Mouse (Mus musculus) thymus, postnatal 14 days (tissue): Measurements from ENCODE around the gene Fgf14.
"Not testable (repeated sequence)": the region's sequence is repeated elsewhere in the genome, so short reads cannot be mapped to it uniquely, and the experiment has no call there.

Experiments
- DNase-seq: peaks from one replicate; pipeline ENCODE4 v3.0.0; 2021

The Fgf14 gene

DNA sequence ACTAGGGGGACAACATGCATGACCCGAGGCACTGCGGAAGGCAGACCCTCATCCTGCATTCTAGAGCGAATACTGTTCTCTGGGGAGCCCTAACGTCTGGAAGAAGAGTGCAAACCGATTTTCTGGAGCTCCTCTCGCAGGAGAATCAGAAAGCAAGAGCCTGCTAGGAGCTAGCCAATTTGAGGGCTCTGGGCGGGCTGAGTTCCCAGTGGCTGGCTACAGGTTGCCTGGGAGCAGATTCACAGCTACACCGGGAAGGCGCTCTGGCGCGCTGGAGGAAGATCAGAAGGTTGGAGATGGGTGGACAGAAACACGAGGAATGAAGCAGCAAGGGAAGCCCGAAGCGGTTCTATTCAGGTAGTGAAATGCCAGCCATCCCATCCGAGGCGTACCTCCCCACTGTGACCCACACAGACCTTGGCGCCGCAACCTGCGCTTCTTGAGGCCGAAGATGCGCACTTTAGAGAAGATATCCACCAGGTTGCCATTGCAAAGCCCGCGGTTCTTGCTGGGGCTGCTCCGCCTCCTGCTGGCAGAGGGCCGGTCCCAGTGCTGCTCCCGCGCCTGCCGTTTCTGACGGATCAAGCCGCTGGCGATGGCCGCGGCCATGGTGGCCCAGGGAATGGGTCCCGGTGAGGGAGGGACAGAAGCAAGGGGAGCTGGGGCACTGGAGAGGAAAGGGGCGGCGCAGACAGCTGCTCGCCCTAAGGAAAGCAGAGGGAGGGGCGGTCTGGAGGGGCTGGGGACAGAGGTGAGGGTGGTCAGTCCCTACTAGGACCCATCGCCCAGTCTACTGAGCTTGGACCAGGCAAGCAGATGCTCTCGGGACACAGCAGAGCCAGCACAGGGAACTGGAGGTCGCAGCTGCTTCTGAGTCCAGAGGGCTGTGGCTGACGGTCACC, 484.8 kb downstream of the Fgf14 start:
- DNase-seq = peak; percentile 3

DNA sequence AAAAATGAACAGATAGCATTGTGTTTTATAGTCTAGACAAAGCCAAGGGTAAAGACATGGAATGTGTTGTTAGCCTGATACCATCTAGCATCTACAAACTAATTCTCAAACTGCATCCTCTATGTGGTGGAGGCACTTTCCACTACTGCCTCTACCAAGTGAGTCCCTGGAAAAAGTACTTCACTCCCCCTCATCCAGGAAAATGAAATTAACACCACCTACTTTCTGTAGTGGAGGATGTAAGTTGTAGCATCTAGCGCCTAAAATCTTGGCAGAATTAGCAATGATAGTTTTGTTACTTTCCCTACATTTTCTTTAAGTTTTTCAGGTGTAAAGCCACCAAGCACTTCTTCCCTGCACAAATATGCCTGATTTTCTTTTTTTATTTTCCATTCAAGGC, 496.7 kb downstream of the Fgf14 start:
- no peak for DNase-seq

DNA sequence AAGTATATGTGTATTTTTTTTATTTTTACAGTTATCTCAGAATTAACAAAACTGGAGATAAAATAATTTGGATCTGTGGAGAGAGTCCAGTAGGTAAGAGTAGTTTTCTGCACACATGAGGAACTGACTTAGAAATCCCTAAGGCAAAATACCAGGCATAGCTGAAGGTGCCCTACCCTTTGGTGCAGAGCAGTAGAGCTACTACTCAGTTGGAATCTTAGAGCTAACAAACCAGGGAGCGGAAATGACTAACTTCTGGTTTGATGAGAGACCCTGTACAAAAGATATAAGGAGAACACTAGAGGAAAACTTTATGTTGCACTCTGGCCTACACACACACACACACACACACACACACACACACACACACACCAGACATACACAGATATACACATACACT, 502.8 kb downstream of the Fgf14 start:
- DNase-seq = no peak

DNA sequence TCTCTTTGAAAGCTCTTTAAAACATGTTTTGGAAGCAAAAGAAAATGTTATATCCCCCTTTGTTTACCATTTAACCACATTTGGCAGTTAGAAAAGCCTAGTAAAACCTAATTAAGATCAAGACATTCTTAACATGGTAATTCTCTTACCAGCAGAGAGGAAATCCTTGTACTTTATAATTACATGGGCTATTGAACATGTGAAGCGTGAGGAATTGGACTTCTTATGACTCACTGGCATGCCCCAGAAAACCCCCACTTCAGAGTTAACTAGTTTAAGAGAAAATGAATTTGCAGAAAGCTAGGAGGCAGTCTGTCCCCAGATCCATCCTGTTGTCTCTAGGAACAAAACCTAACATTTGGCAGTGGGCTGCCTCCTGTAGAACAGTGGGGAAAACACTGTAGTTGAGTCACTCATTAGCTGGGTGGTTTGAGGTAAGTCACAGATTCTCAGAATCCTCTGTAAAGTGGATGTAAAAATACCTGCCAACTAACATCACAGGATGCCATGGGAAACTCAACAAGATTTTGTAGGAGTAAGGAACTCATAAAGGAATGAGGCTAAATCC, 513.2 kb downstream of the Fgf14 start:
- no peak for DNase-seq

DNA sequence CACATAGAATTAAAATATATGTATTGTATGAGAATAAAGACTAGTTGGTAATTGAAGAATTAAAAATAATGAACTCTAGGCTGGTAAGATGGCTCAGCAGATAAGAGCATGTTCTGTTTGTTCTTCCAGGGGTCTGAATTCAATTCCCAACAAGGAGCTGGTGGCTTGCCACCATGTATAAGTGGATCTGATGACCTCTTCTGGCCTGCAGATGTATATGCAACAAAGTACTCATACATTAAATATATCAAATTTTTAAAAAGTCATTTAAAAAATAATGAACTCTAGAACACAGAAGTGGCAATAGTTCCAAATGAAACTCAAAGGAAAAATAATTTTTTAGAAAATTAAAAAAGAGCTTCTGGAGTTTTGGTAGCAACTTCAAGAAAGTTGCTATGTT, 529.5 kb downstream of the Fgf14 start:
- DNase-seq = no peak

DNA sequence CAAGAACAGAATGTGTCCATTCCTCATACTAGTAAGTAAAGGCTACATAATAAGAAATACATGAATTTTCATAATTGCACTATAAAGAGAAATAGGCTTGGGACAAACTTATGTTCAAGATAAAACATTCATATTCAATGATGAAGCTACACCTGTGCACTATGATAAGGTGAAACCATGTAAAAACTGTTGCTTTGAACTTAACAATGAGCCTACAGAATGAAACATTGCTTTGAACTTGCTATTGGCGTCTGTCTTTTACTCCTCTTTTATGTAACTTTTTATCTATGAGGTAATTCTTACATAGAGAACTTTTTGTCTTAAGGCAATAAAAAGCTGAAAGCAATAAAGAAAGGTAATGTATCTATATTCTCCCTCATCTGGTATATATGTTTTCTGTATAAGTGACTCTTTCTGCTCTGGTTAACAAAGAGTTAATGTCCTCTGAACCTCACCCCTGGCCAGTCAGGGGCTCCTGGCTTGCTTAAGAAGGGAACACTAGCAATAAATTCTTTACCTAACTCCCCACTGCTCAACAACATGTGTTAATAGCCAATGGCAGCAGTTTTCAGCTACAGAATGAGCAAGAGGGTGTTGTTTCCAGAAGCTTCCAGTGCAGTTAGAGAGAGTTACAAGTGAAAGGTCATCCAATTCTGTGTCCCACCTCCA, 569.6 kb downstream of the Fgf14 start:
- DNase-seq = no peak

DNA sequence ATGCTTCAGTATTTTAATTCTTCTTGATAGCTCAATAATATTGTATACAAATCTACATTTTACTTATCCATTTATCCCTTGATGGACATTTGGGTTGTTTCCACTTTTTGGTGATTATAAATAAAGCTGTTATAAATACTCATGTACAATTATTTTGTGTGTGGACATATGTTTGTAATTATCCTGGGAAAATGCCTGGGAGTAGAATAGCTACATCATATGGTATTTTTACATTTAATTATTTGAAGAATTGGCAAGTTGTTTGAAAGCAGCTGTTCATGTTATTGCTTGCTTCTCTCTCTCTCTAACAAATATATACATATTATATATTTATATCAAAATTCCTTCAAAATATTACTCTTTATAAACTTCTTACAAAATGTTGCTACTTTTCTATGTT, 593.8 kb downstream of the Fgf14 start:
- no peak for DNase-seq

DNA sequence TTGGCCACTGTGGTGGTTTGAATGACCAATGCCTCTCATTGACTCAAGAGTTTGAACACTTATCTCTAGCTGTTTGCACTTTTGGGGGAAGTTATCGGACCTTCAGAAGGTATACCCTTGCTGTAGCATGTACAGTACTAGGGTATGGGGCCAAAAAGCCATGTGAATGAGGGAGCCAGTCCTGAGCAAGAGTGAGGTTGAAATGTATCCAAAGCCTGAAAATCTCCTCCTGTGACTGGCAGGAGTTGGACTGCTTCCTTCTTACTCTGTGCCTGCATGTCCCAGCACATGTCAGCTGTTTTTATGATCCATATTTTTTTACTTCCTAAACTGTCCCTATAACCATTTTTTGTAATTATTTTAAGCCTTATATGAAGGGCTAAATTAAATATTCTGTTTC, 632.9 kb downstream of the Fgf14 start:
- no peak for DNase-seq

DNA sequence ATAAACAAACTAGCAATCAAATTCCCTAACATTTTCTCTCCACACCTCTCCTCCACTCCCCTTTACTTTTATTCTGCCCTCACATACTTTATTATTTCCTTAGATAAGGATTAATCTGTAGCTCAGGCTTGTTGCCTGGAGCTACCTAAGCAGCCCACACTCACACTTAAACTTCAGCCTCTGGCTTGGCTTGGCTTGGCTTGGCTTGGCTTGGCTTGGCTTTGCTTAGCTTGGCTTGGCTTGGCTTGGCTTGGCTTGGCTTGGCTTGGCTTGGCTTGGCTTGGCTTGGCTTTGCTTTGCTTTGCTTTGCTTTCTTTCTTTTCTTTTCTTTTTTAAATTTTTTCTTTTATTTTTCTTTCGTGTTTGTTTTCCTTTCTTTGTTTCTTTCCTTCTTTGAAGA, 636.3 kb downstream of the Fgf14 start:
- no peak for DNase-seq

DNA sequence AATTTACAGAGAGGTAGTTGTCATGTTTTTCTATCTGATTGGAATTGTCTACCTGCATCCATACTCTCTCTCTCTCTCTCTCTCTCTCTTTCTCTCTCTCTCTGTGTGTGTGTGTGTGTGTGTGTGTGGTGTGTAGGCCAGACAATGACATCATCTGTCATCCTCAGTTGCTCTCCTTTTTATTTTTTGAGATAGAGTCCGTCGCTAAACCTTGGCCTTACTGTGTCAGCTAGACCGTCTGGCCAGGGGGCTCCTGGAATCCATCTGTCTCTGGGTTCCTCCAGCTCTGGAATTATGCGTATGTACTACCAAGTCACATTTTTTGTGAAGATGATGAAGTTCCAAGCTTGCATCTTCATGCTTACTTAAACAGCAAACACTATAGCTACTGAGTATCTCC, 639.5 kb downstream of the Fgf14 start:
- DNase-seq = no peak

DNA sequence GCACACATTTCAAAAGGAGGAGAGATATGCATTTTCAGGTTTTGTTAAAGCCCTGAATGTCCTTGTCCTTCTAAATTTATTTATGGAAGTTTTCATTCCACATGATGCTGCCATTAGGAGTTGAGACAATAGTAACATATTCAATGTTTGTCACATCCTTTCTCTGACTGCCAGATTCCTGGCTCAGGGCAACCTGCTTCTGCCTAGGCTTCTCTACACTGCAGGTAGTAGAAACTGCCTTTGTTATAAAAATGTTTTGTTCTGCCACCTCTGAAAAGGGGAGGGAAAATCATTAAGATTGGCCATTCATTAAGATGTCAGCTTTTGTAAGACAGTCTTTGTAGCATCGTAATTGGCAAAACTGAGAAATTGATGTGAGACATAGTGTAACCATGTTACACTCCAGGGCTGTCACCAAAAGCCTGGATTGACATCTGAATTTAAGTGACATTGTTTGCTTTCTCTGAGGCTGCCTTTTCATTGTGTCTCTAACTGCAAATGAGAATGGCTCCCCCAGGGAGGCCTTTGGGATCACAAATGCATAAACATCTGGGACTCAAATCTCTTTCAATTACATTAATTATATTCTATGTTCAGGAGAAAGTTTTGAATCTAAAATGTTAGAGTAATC, 640.2 kb downstream of the Fgf14 start:
- DNase-seq = no peak

DNA sequence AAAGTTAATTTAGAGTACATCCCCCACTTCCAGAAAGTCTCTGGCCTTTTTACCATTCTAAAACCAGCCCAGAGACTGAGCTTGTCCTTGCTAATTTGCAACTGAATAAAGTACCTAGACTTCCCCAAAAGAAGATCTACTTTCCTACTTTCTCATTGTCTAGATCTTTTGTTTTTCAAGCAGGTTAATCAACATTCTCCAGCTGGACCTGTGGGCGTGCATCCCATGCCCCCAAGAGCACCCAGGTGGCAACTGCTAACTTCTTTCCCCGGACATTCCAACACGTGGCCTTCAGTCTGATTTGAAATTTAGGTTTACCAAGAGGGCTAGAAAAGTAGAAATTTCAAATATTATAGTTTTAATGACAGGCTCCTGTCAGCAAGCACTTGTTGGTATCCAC, 643.6 kb downstream of the Fgf14 start:
- DNase-seq = not testable (repeated sequence)

DNA sequence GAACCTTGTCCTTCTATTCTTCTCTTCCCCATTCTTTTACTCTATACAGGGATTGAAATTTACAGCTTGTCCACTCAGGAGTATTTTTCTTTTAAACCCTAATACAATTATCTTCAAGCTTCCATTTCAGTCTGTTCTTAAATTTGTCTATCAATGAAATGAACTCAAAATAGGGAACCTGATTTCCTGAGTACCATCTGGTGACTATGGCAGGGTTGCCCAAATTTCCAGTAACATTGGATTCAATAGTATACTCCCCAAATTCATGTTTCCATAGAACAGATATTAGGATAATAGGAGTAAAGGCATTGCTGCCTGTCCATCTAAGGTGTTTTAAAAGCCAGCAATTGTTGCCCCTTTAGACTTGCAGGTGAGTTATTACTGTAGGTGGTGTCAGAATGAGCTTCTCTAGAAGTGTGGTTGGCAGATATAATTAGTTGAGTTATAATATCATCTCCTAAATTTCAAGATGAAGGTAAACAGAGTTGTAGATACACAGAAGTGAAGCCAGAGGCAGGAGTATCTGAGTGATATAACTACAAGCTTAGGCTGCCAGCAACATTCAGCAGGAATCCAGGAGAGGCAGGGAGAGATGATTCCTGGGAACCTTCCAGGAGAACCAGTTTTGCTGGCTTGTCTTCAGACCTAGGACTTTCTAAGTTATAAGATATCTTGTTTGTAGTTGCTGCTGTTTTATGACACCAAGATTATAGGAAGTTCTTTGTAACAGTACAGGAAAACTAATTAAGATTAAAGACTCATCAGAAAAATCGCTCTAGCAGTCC, 648.8 kb downstream of the Fgf14 start:
- DNase-seq = no peak

DNA sequence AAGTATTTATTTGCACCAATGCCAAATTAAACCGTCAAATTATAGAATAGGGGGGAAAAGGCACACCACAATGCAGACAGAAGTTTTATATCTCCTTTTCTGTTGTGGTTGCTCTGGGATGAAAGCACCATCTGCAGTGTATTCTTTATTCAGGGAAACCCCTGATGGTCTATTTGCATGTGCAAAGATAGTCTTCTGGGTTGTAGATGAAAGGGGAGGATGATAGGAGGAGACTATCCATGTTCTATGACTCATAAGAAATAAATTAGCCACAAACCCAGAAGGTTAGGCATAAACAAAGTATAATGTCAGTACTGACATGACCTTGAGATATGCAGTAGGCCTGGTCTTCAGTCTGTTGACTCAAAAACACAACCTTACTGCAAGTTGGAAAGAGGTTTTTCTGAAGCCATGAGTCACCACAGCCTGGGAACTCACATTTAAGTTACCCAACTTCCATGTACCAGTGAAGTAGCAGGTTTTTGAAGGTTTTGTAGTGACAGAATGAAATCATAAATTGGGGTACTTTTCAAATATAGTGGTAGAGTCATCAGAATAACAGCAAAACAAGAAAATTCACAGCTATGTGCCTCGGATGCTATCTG, 686.2 kb downstream of the Fgf14 start:
- no peak for DNase-seq

DNA sequence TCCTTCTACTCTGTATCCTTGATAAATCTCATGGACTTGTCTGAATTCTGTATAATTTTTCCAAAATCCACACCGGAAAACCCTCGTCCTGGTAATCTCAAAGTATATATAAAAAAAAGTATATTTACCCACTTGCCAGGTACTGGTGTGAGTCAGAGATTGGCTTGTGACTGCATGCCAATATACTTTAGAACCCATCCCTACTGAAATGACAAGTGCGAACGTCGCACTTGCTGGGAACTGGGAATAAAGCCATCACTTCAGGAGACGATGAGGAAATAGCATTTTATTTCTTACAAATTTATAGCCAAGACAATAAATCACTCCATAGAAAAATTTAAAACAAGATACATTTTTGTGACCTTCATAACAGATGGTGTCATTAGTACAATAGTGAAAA, 708.9 kb downstream of the Fgf14 start:
- no peak for DNase-seq

DNA sequence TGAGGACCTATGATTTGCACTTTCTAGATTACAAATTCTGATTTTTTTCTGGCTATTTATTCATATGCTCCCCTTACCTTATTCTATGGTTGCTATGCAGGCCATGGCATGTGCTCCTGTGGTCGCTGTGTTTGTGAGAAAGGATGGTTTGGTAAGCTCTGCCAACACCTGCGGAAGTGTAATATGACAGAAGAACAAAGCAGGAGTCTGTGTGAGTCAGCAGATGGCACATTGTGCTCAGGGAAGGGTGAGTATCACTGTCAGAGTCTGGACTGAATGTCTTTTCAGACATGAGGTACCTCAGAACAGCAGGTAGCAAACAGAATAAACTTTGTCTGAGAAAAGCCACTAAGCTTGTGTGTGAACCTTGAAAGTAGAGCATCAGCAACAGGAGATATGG, 710.4 kb downstream of the Fgf14 start:
- no peak for DNase-seq
